In the genomic region with DNA sequence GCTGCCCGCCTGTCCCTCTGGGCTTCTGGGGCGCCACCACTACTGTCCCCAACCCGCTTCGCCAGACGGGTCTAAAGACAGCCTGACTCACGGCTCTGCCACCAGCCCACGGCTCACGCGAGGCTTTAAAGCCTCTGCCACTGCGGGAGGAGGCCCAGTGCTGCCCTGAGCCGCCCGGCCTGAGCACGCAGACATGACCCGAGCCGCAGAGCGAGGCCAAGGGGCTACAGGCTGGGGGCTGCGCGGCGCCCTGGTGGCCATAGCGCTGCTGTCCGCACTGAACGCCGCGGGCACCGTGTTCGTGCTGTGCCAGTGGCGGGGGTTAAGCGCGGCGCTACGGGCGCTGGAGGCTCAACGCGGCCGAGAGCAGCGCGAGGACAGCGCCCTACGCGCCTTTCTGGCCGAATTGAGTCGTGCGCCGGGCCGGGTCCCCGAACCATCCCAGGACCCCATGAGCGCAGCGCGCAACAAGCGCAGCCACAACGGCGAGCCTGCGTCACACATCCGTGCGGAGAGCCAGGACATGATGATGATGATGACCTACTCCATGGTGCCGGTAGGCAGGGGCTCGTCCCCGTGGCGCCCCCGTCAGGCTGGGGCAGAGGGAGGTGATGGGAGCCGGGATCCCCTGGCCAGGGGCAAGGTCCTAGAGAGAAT, we compare ENCODE assay signal across 8 mouse cellular contexts. TPM values are rescaled to one million over a fixed set of nuclear protein-coding genes. Genes with fewer than 3 reads are reported as not detected.
DNase-seq lines count a peak whose midpoint lies in the region; ATAC-seq lines count a peak whose summit lies in the region.

TSS of gene Gldn (plus strand) at position 156 of the 657 bp plus-strand sequence.

- H3K4me3 ChIP-seq in liver, embryonic 11.5 days (ENCODE audit: low read depth, low read length), result peak within 1 kb of the TSS; percentile 34
- peak within 1 kb of the TSS; percentile 27 for H3K4me3 ChIP-seq in liver, embryonic 12.5 days

- no peak for ATAC-seq in liver, embryonic 11.5 days (replicated peaks; ENCODE audit: low FRiP score)
- ATAC-seq in liver, embryonic 12.5 days, result no peak

- H3K4me2 ChIP-seq in liver, embryonic 11.5 days, result peak within 1 kb of the TSS; percentile 67
- H3K4me2 ChIP-seq in liver, embryonic 12.5 days, result peak within 1 kb of the TSS; percentile 57

- no peak within 1 kb of the TSS for H3K9ac ChIP-seq in liver, embryonic 11.5 days (ENCODE audit: low read depth, low read length)
- no peak within 1 kb of the TSS for H3K9ac ChIP-seq in liver, embryonic 12.5 days

- H3K27ac ChIP-seq in liver, embryonic 11.5 days (ENCODE audit: low read depth, low read length), result no peak within 1 kb of the TSS
- H3K27ac ChIP-seq in liver, embryonic 12.5 days, result no peak within 1 kb of the TSS

- no peaks in the 10 kb centered on the region for H3K36me3 ChIP-seq in liver, embryonic 11.5 days (ENCODE audit: control insufficient read depth, insufficient read depth, low read length)
- no peaks in the 10 kb centered on the region for H3K36me3 ChIP-seq in liver, embryonic 12.5 days

- H3K27me3 ChIP-seq in liver, embryonic 11.5 days (replicated peaks; ENCODE audit: control insufficient read depth, insufficient read depth, low read length), result peaks cover 22% of the 10 kb centered on the region
- peaks cover 32% of the 10 kb centered on the region for H3K27me3 ChIP-seq in liver, embryonic 12.5 days (replicated peaks)

- 5% methylated on average over 61 of the region's 61 CpGs for WGBS in liver, embryonic 11.5 days
- 7% methylated on average over 61 of the region's 61 CpGs for WGBS in liver, embryonic 12.5 days (ENCODE audit: insufficient replicate concordance)

- DNase-seq in liver, embryonic 11.5 days (ENCODE audit: low spot score), result no peak
- no peak for DNase-seq in liver
- peak; percentile 14 for DNase-seq in brain, adult 2 months (ENCODE audit: low read depth, low spot score)
- DNase-seq in frontal cortex, postnatal 36 days (ENCODE audit: low spot score in 2 of 2), result peak; percentile 13 to 18
- DNase-seq in right cerebral cortex, postnatal 14 days, result peak; percentile 17
- DNase-seq in B cell, adult 2 months, result no peak
- DNase-seq in cerebellum, adult 11-12 months, result no peak

- no peaks in the 10 kb centered on the region for H3K9me3 ChIP-seq in liver, embryonic 11.5 days (ENCODE audit: control insufficient read depth, low read length)
- no peaks in the 10 kb centered on the region for H3K9me3 ChIP-seq in liver, embryonic 12.5 days (replicated peaks)

- no peaks in the 10 kb centered on the region for H3K4me1 ChIP-seq in liver, embryonic 11.5 days (replicated peaks; ENCODE audit: control insufficient read depth, insufficient read depth, low read length)
- H3K4me1 ChIP-seq in liver, embryonic 12.5 days, result no peaks in the 10 kb centered on the region

RNA-seq across cellular contexts. Expression of gene Gldn, which starts in this region (rescaled TPM):
- 0.05 TPM in 1 of 2 replicates, not detected in the other for polyA plus RNA-seq in liver, embryonic 11.5 days (2014; fragmentation: Nextera tagmentation; extraction: Ambion mirVana)
- polyA plus RNA-seq in liver, embryonic 12.5 days (2016; fragmentation: Nextera tagmentation; extraction: Ambion mirVana), result 0.04 TPM in 1 of 2 replicates, not detected in the other

Comparison
In these comparisons a context has a peak if more than half of its experiments do, and no peak if none do; other contexts are left out.
1. DNase-seq: peak in brain, adult 2 months (single experiment), frontal cortex, postnatal 36 days (2 of 2) and right cerebral cortex, postnatal 14 days (single experiment); none in liver, embryonic 11.5 days (single experiment), liver (single experiment), B cell, adult 2 months (0 of 2) and cerebellum, adult 11-12 months (single experiment).